Mouse (Mus musculus) embryonic fibroblast, embryonic 13.5 days (primary cell): Measurements from ENCODE around the gene Rusc1. TPM values are rescaled to one million over a fixed set of nuclear protein-coding genes. Genes with fewer than 3 reads are reported as not detected.

ENCODE experiments used
- H3K27ac ChIP-seq: 2 replicates; pipeline ENCODE4 v1.5.1; 2012; ENCODE audit warnings: low read length, control low read depth, inconsistent platforms; ENCODE audit not compliant: insufficient read depth
- H3K4me1 ChIP-seq: 2 replicates; pipeline ENCODE4 v1.6.1; 2011; ENCODE audit warnings: low read length; ENCODE audit not compliant: control insufficient read depth, insufficient read depth
- H3K4me3 ChIP-seq: 2 replicates; pipeline ENCODE4 v1.5.1; 2011; ENCODE audit warnings: mild to moderate bottlenecking, control low read depth, low read length; ENCODE audit not compliant: insufficient read depth
- CTCF ChIP-seq: IDR thresholded peaks from 2 replicates; pipeline ENCODE4 v1.5.1; 2011; ENCODE audit warnings: mild to moderate bottlenecking, control low read depth, low read length, moderate library complexity, borderline replicate concordance; ENCODE audit not compliant: insufficient read depth
- POLR2A ChIP-seq: IDR thresholded peaks from 2 replicates; pipeline ENCODE4 v1.6.1; 2011; ENCODE audit warnings: low read depth, mild to moderate bottlenecking, control low read depth, low read length, moderate library complexity
- polyA plus RNA-seq: library from polyadenylated mRNA; stranded (reverse); fragments of >200 nt; gene quantifications from 2 replicates; pipeline ENCODE4 v1.2.4, GENCODE M21; 2011; ENCODE audit warnings: low read depth; ENCODE audit not compliant: missing spikeins, insufficient read length

The Rusc1 gene
- polyA plus RNA-seq, 1 experiment, result 17.8 TPM

- H3K4me3 ChIP-seq, result peak within 1 kb of the TSS; percentile 88
- 0 out of 2 replicates have a peak, but pooled peaks cover 4% of the 10 kb centered on the region for H3K4me1 ChIP-seq
- TF ChIP-seq POLR2A (no peak), CTCF (no peak)
- peak within 1 kb of the TSS; percentile 16 for H3K27ac ChIP-seq
These were observed 7.7 kb upstream of the Rusc1 start, which contains the start of gene Gm43738 for GRCm38 (mm10) chr3:89100811-89101210. Gene Gm43738, minus strand, starts transcription at chr3:89101099.

- Histone ChIP-seq H3K4me3 (no peak overlapping the region), H3K4me1 (0 out of 2 replicates have a peak, but pooled peaks cover 4% of the 10 kb centered on the region), H3K27ac (no peak overlapping the region)
- TF ChIP-seq CTCF (no peak), POLR2A (no peak)
These were observed 910 bp upstream of the Rusc1 start for GRCm38 (mm10) chr3:89094021-89094420.

GRCm38 (mm10) chr3:89092509-89093090, 511 bp downstream of the Rusc1 start:
- Histone ChIP-seq H3K4me3 (peak overlapping the region; percentile 31), H3K27ac (no peak overlapping the region), H3K4me1 (no peaks in the 10 kb centered on the region)
- no peak for TF ChIP-seq POLR2A
- no peak for TF ChIP-seq CTCF

GRCm38 (mm10) chr3:89091811-89092508, 1.2 kb downstream of the Rusc1 start:
- Histone ChIP-seq H3K4me1 (no peaks in the 10 kb centered on the region), H3K27ac (no peak overlapping the region), H3K4me3 (peak overlapping the region; percentile 47)
- TF ChIP-seq CTCF (no peak), POLR2A (no peak)

- TF ChIP-seq CTCF (peak; percentile 28; the same call in 1 of the 2 replicates), POLR2A (peak; percentile 65)
- Histone ChIP-seq H3K4me3 (peak overlapping the region; percentile 47), H3K4me1 (no peaks in the 10 kb centered on the region), H3K27ac (no peak overlapping the region; the same call in 1 of the 2 replicates)
These were observed 2.1 kb downstream of the Rusc1 start for GRCm38 (mm10) chr3:89090694-89091655.

- peak; percentile 85 for TF ChIP-seq POLR2A
- no peak for TF ChIP-seq CTCF
These were observed 3.1 kb downstream of the Rusc1 start for GRCm38 (mm10) chr3:89089882-89090591.

GRCm38 (mm10) chr3:89088974-89089373, 4.1 kb downstream of the Rusc1 start:
- Histone ChIP-seq H3K27ac (no peak overlapping the region), H3K4me1 (no peaks in the 10 kb centered on the region), H3K4me3 (peak overlapping the region; percentile 47; the same call in 1 of the 2 replicates)
- TF ChIP-seq CTCF (no peak), POLR2A (no peak)

More at GRCm38 (mm10) chr3:89089882-89090591, 3.1 kb downstream of the Rusc1 start:
- Histone ChIP-seq H3K4me3 (peak overlapping the region; percentile 47), H3K4me1 (no peaks in the 10 kb centered on the region), H3K27ac (0 out of 2 replicates have a peak overlapping the region, but pooled peaks have one; percentile 15)

GRCm38 (mm10) chr3:89087338-89088110, 5.6 kb downstream of the Rusc1 start:
- Histone ChIP-seq H3K27ac (no peak overlapping the region), H3K4me1 (no peaks in the 10 kb centered on the region), H3K4me3 (no peak overlapping the region)
- TF ChIP-seq CTCF (no peak), POLR2A (no peak)

- Histone ChIP-seq H3K4me3 (no peak overlapping the region), H3K27ac (no peak overlapping the region), H3K4me1 (no peaks in the 10 kb centered on the region)
- TF ChIP-seq POLR2A (no peak), CTCF (no peak)
These were observed 8.4 kb downstream of the Rusc1 start for GRCm38 (mm10) chr3:89084654-89085190.
